In the genomic region with DNA sequence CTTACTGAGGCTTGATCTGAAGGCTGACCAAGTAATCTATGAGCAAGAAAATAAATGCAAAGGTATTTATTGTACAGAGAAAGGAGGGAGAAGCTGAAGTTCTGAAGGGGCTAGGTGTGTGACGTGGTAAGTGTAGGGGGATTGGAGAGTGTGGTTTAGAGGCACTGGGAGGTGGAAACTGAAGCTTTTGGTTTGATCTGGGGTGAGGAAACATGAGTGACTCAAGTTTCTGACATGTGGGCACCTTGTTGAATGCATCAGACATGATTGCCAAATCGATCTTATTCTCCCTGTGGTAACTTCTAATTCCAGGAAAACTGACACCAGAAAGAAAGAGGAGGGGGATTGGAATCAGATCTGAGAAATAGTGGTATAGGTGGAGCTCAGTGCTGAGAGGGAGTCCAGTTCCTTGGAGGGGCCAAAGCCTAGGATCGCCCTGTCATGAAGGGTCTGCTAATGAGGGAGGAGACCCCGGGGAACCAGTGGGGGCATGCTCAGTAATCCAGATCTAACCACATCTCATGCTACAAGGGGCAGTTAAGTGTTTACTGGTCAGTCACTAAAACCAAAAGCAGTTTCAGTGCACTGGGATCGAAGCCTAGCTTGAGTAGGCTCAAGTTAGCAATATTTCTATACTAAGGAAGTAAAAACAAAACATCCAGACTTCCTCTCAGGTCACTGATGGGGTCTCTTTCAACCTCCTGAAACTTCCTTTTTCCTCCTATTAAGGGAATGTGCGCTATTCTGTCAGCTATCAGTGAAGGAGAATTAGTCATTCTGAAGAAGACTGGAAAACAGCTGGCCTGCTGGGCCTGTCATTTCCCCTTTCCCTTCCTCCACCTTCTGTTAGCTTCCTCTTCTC, we compare ENCODE assay signal across 12 mouse cellular contexts. TPM values are rescaled to one million over a fixed set of nuclear protein-coding genes. Genes with fewer than 3 reads are reported as not detected.
DNase-seq lines count a peak whose midpoint lies in the region; ATAC-seq and TF ChIP-seq lines count a peak whose summit lies in the region.
"Had no signal": no experiment of that assay in that cellular context is flagged by ENCODE, and none has a peak within 500 bp of the region (broad histone marks: within the 10 kb centered on the region; RNA-seq: fewer than 3 reads in every experiment).

No protein-coding gene starts in this region.

- H3K9ac ChIP-seq in embryonic facial prominence, embryonic 11.5 days (replicated peaks; ENCODE audit: low read length): no peak overlapping the region
- H3K9ac ChIP-seq in lung, embryonic 14.5 days: no peak overlapping the region
- H3K9ac ChIP-seq in heart, embryonic 14.5 days (ENCODE audit: low read length): no peak overlapping the region
- H3K9ac ChIP-seq in neural tube, embryonic 15.5 days (replicated peaks): no peak overlapping the region

- WGBS in embryonic facial prominence, embryonic 11.5 days: 65% methylated on average over 6 of the region's 6 CpGs
- 72% methylated on average over 6 of the region's 6 CpGs for WGBS in embryonic facial prominence, embryonic 10.5 days
- 58% methylated on average over 6 of the region's 6 CpGs for WGBS in lung, embryonic 14.5 days
- WGBS in heart, embryonic 14.5 days: 55% methylated on average over 6 of the region's 6 CpGs
- 72% methylated on average over 6 of the region's 6 CpGs for WGBS in neural tube, embryonic 15.5 days

- H3K36me3 ChIP-seq in embryonic facial prominence, embryonic 11.5 days (replicated peaks; ENCODE audit: control insufficient read depth, insufficient read depth, low read depth, low read length): no peaks in the 10 kb centered on the region; the same call in 1 of the 2 replicates
- H3K36me3 ChIP-seq in embryonic facial prominence, embryonic 10.5 days (replicated peaks): peaks cover 28% of the 10 kb centered on the region
- H3K36me3 ChIP-seq in lung, embryonic 14.5 days (ENCODE audit: insufficient read depth): peaks cover 22% of the 10 kb centered on the region
- H3K36me3 ChIP-seq in heart, embryonic 14.5 days (ENCODE audit: control insufficient read depth, insufficient read depth, low read length): peaks cover 17% of the 10 kb centered on the region
- peaks cover 14% of the 10 kb centered on the region for H3K36me3 ChIP-seq in neural tube, embryonic 15.5 days

- H3K4me3 ChIP-seq in embryonic facial prominence, embryonic 11.5 days (ENCODE audit: low read depth, low read length): no peak overlapping the region
- no peak overlapping the region for H3K4me3 ChIP-seq in embryonic facial prominence, embryonic 10.5 days
- H3K4me3 ChIP-seq in lung, embryonic 14.5 days (ENCODE audit: low read depth, low read length): no peak overlapping the region
- H3K4me3 ChIP-seq in heart, embryonic 14.5 days (ENCODE audit: control insufficient read depth in 1 of 2, insufficient read depth in 1 of 2, low read depth in 1 of 2, low read length in 2 of 2): no peak overlapping the region
- H3K4me3 ChIP-seq in neural tube, embryonic 15.5 days (replicated peaks): no peak overlapping the region

- no peak overlapping the region for H3K4me2 ChIP-seq in embryonic facial prominence, embryonic 11.5 days (ENCODE audit: low read depth, low read length)
- H3K4me2 ChIP-seq in lung, embryonic 14.5 days: no peak overlapping the region
- no peak overlapping the region for H3K4me2 ChIP-seq in heart, embryonic 14.5 days (ENCODE audit: low read length)
- no peak overlapping the region for H3K4me2 ChIP-seq in neural tube, embryonic 15.5 days

- no peak for ATAC-seq in embryonic facial prominence, embryonic 11.5 days (replicated peaks; ENCODE audit: insufficient number of reproducible peaks, low FRiP score, low TSS enrichment, low read depth)
- ATAC-seq in lung, embryonic 14.5 days (ENCODE audit: insufficient read depth): no peak
- ATAC-seq in heart, embryonic 14.5 days (ENCODE audit: insufficient number of reproducible peaks, insufficient read depth, low FRiP score, low read depth): no peak
- no peak for ATAC-seq in neural tube, embryonic 15.5 days (ENCODE audit: low FRiP score)

- H3K9me3 ChIP-seq in embryonic facial prominence, embryonic 11.5 days (replicated peaks; ENCODE audit: control insufficient read depth, low read length): no peaks in the 10 kb centered on the region
- no peaks in the 10 kb centered on the region for H3K9me3 ChIP-seq in embryonic facial prominence, embryonic 10.5 days
- H3K9me3 ChIP-seq in lung, embryonic 14.5 days (ENCODE audit: low read depth, low read length): no peaks in the 10 kb centered on the region
- no peaks in the 10 kb centered on the region for H3K9me3 ChIP-seq in heart, embryonic 14.5 days (ENCODE audit: control insufficient read depth, low read length)
- no peaks in the 10 kb centered on the region for H3K9me3 ChIP-seq in neural tube, embryonic 15.5 days (replicated peaks)

- no peak for TF ChIP-seq CTCF in lung, embryonic 14.5 days (IDR thresholded peaks at IDR 0.05; ENCODE audit: low read depth)

- H3K4me1 ChIP-seq in embryonic facial prominence, embryonic 11.5 days (ENCODE audit: control insufficient read depth, insufficient read depth, low read length): no peaks in the 10 kb centered on the region; the same call in 1 of the 2 replicates
- peaks cover 6% of the 10 kb centered on the region for H3K4me1 ChIP-seq in embryonic facial prominence, embryonic 10.5 days
- H3K4me1 ChIP-seq in lung, embryonic 14.5 days (ENCODE audit: insufficient read depth): no peaks in the 10 kb centered on the region
- no peaks in the 10 kb centered on the region; a peak in 1 of 4 replicates for H3K4me1 ChIP-seq in heart, embryonic 14.5 days (ENCODE audit: control insufficient read depth in 2 of 2, insufficient read depth in 2 of 2, low read length in 2 of 2)
- H3K4me1 ChIP-seq in neural tube, embryonic 15.5 days: no peaks in the 10 kb centered on the region

- intact Hi-C loops in left cerebral cortex, postnatal 10 days (cut with DNase I): no loop called here

- no peaks in the 10 kb centered on the region for H3K27me3 ChIP-seq in embryonic facial prominence, embryonic 11.5 days (ENCODE audit: control insufficient read depth, insufficient read depth, low read length)
- H3K27me3 ChIP-seq in embryonic facial prominence, embryonic 10.5 days (replicated peaks; ENCODE audit: low read depth, poor library complexity, severe bottlenecking): no peaks in the 10 kb centered on the region
- no peaks in the 10 kb centered on the region for H3K27me3 ChIP-seq in lung, embryonic 14.5 days (ENCODE audit: insufficient read depth, low read length)
- no peaks in the 10 kb centered on the region for H3K27me3 ChIP-seq in heart, embryonic 14.5 days (ENCODE audit: control insufficient read depth, insufficient read depth, low read length)
- no peaks in the 10 kb centered on the region for H3K27me3 ChIP-seq in neural tube, embryonic 15.5 days (replicated peaks)

- DNase-seq in embryonic facial prominence, embryonic 11.5 days (ENCODE audit: low spot score): no peak
- DNase-seq in embryonic facial prominence, embryonic 10.5 days (ENCODE audit: low spot score): no peak
- peak; percentile 9 for DNase-seq in lung, embryonic 14.5 days
- DNase-seq in lung, postnatal 25 days (ENCODE audit: low spot score): no peak
- DNase-seq in left cerebral cortex, postnatal 10 days (ENCODE audit: extremely low spot score in 1 of 2, low spot score in 2 of 2): no peak
- DNase-seq in frontal cortex, adult 2 months (ENCODE audit: extremely low spot score in 1 of 2, low spot score in 1 of 2): no peak
- DNase-seq: gastrocnemius, postnatal 36 days; kidney, postnatal 36 days; lung, postnatal 14 days had no signal

- H3K27ac ChIP-seq in embryonic facial prominence, embryonic 11.5 days (replicated peaks; ENCODE audit: low read depth, low read length): 0 out of 2 replicates have a peak overlapping the region, but pooled peaks have one; percentile 25
- no peak overlapping the region for H3K27ac ChIP-seq in embryonic facial prominence, embryonic 10.5 days (replicated peaks)
- no peak overlapping the region; the same call in 1 of the 2 replicates for H3K27ac ChIP-seq in lung, embryonic 14.5 days (ENCODE audit: low read depth)
- H3K27ac ChIP-seq in heart, embryonic 14.5 days (replicated peaks in 1 of 2; ENCODE audit: control insufficient read depth in 1 of 2, insufficient read depth in 1 of 2, low read depth in 2 of 2, low read length in 2 of 2): peak overlapping the region; percentile 44 to 52; a peak in 2 of 4 replicates
- H3K27ac ChIP-seq in neural tube, embryonic 15.5 days (replicated peaks): 0 out of 2 replicates have a peak overlapping the region, but pooled peaks have one; percentile 9

RNA-seq across cellular contexts. Expression of gene Tm4sf19, which starts 4.4 kb away (rescaled TPM):
- polyA plus RNA-seq in embryonic facial prominence, embryonic 11.5 days (2014; fragmentation: Nextera tagmentation; extraction: Ambion mirVana): 0.22 TPM in 1 of 2 replicates, not detected in the other
- not detected in 2 replicates for polyA plus RNA-seq in embryonic facial prominence, embryonic 10.5 days (2016; fragmentation: Nextera tagmentation; extraction: Ambion mirVana)
- polyA plus RNA-seq in lung, embryonic 14.5 days (2014; fragmentation: Nextera tagmentation; extraction: Ambion mirVana): not detected in 2 replicates
- polyA plus RNA-seq in heart, embryonic 14.5 days (2014; fragmentation: Nextera tagmentation; extraction: Ambion mirVana): 0.16 TPM in 1 of 2 replicates, not detected in the other
- polyA plus RNA-seq in neural tube, embryonic 15.5 days (2015; fragmentation: Nextera tagmentation; extraction: Ambion mirVana): not detected in 2 replicates
- under 1 TPM in 1 of 2 experiments, not detected in 1; 0.28 TPM for total RNA-seq in left cerebral cortex, postnatal 10 days (2021)
- polyA plus RNA-seq in frontal cortex, adult 2 months (2012; rRNA removed): 0.08 TPM in 1 of 2 replicates, not detected in the other
- total RNA-seq: gastrocnemius, postnatal 36 days had no signal
- polyA plus RNA-seq: neural tube, embryonic 14.5 days had no signal

RNA-seq across cellular contexts. Expression of gene Tctex1d2, which starts 23.6 kb away (rescaled TPM):
- 31.9 and 32.3 TPM in 2 replicates for polyA plus RNA-seq in embryonic facial prominence, embryonic 11.5 days (2014; fragmentation: Nextera tagmentation; extraction: Ambion mirVana)
- polyA plus RNA-seq in embryonic facial prominence, embryonic 10.5 days (2016; fragmentation: Nextera tagmentation; extraction: Ambion mirVana): 32.5 and 34.1 TPM in 2 replicates
- polyA plus RNA-seq in lung, embryonic 14.5 days (2014; fragmentation: Nextera tagmentation; extraction: Ambion mirVana): 27.7 and 28.1 TPM in 2 replicates
- polyA plus RNA-seq in heart, embryonic 14.5 days (2014; fragmentation: Nextera tagmentation; extraction: Ambion mirVana): 26.9 and 29.3 TPM in 2 replicates
- polyA plus RNA-seq in neural tube, embryonic 15.5 days (2015; fragmentation: Nextera tagmentation; extraction: Ambion mirVana): 39.6 and 41.5 TPM in 2 replicates
- total RNA-seq in left cerebral cortex, postnatal 10 days (2021): 10 to 100 TPM; 13.9 to 16.1 TPM
- 24.6 and 27.7 TPM in 2 replicates for polyA plus RNA-seq in frontal cortex, adult 2 months (2012; rRNA removed)

RNA-seq across cellular contexts. Expression of gene Pcyt1a, which starts 34.8 kb away (rescaled TPM):
- 33.4 and 36.7 TPM in 2 replicates for polyA plus RNA-seq in embryonic facial prominence, embryonic 11.5 days (2014; fragmentation: Nextera tagmentation; extraction: Ambion mirVana)
- polyA plus RNA-seq in embryonic facial prominence, embryonic 10.5 days (2016; fragmentation: Nextera tagmentation; extraction: Ambion mirVana): 43.8 and 46.4 TPM in 2 replicates
- 39.5 and 40.4 TPM in 2 replicates for polyA plus RNA-seq in lung, embryonic 14.5 days (2014; fragmentation: Nextera tagmentation; extraction: Ambion mirVana)
- 47.4 and 48.7 TPM in 2 replicates for polyA plus RNA-seq in heart, embryonic 14.5 days (2014; fragmentation: Nextera tagmentation; extraction: Ambion mirVana)
- polyA plus RNA-seq in neural tube, embryonic 15.5 days (2015; fragmentation: Nextera tagmentation; extraction: Ambion mirVana): 44.2 and 46.0 TPM in 2 replicates
- total RNA-seq in left cerebral cortex, postnatal 10 days (2021): 10 to 100 TPM; 44.1 to 44.3 TPM
- 24.5 and 24.6 TPM in 2 replicates for polyA plus RNA-seq in frontal cortex, adult 2 months (2012; rRNA removed)

Comparison
In these comparisons a context has a peak if more than half of its experiments do, and no peak if none do; other contexts are left out.
1. H3K27ac ChIP-seq: peak in embryonic facial prominence, embryonic 11.5 days (single experiment), heart, embryonic 14.5 days (2 of 2) and neural tube, embryonic 15.5 days (single experiment); none in embryonic facial prominence, embryonic 10.5 days (single experiment) and lung, embryonic 14.5 days (single experiment).